Mouse (Mus musculus): ENCODE data around the gene Zbtb45. TPM values are rescaled to one million over a fixed set of nuclear protein-coding genes. Genes with fewer than 3 reads are reported as not detected.

Zbtb45 gene
- total and polyA plus RNA-seq, 3 experiments = 16.8 to 36.3 TPM; not detected in 1

GRCm38 (mm10) chr7:13031069-13031468, 21.2 kb upstream of the Zbtb45 start:
- Histone ChIP-seq H3K27ac (ENCODE audit: control insufficient read depth, low read depth, low read length) (no peak overlapping the region), H3K4me1 (ENCODE audit: control insufficient read depth in 1 of 2, insufficient read depth in 2 of 2, low read length in 2 of 2) (peaks cover 0 to 25% of the 10 kb centered on the region in 2 experiments; a peak in 1 of 4 replicates), H3K9ac (ENCODE audit: control insufficient read depth, low read depth, low read length, poor library complexity, severe bottlenecking) (no peak overlapping the region), H3K27me3 (ENCODE audit: control insufficient read depth in 1 of 2, insufficient read depth in 2 of 2, low read length in 2 of 2) (no peaks in the 10 kb centered on the region), H3K36me3 (ENCODE audit: control insufficient read depth in 1 of 2, insufficient read depth in 2 of 2, low read length in 2 of 2) (peaks cover 18 to 27% of the 10 kb centered on the region in 2 experiments), H3K79me2 (ENCODE audit: control insufficient read depth, insufficient read depth, low read length, poor library complexity) (peaks cover 20% of the 10 kb centered on the region), H3K4me3 (ENCODE audit: control insufficient read depth in 1 of 2, insufficient read depth in 1 of 2, low read depth in 2 of 2, low read length in 2 of 2) (no peak overlapping the region), H3K9me3 (replicated peaks; ENCODE audit: insufficient read depth, low read length) (no peaks in the 10 kb centered on the region)
- TF ChIP-seq ZNF384 (IDR thresholded peaks at IDR 0.05; ENCODE audit: low read depth, low read length) = no peak
- no peak for TF ChIP-seq NRF1 (IDR thresholded peaks at IDR 0.05; ENCODE audit: insufficient read depth, low read depth, low read length, poor library complexity, severe bottlenecking)
- TF ChIP-seq MEF2A (IDR thresholded peaks at IDR 0.05; ENCODE audit: extremely low read depth, insufficient replicate concordance, low read depth, low read length, poor library complexity, severe bottlenecking) = no peak
- TF ChIP-seq ZC3H11A (IDR thresholded peaks at IDR 0.05; ENCODE audit: low read depth, low read length) = no peak
- no peak for TF ChIP-seq MAFK (IDR thresholded peaks at IDR 0.05; ENCODE audit: borderline replicate concordance, low read depth, low read length)
- TF ChIP-seq POLR2AphosphoS2 (IDR thresholded peaks at IDR 0.05; ENCODE audit: low read length) = 0 out of 2 replicates have a peak, but pooled peaks have one; percentile 16
- no peak for TF ChIP-seq MAZ (IDR thresholded peaks at IDR 0.05; ENCODE audit: low read depth, low read length)
- no peak for TF ChIP-seq TAL1 (IDR thresholded peaks at IDR 0.05; ENCODE audit: low read length)
- TF ChIP-seq CHD1 (IDR thresholded peaks at IDR 0.05; ENCODE audit: low read depth, low read length) = no peak
- no peak for TF ChIP-seq MYC (IDR thresholded peaks at IDR 0.05; ENCODE audit: low read depth, low read length)
- no peak for TF ChIP-seq JUND (IDR thresholded peaks at IDR 0.05; ENCODE audit: low read depth, low read length)
- TF ChIP-seq CHD2 (IDR thresholded peaks at IDR 0.05; ENCODE audit: low read length) = no peak
- TF ChIP-seq HCFC1 (IDR thresholded peaks at IDR 0.05; ENCODE audit: low read depth, low read length) = no peak
- no peak for TF ChIP-seq POLR2A (IDR thresholded peaks at IDR 0.05; ENCODE audit: control insufficient read depth in 1 of 2, insufficient read depth in 1 of 2, low read depth in 1 of 2, low read length in 2 of 2, poor library complexity in 1 of 2)
- peak; percentile 39 to 54 (median 50) for TF ChIP-seq CTCF (IDR thresholded peaks at IDR 0.05 in 2 of 3, conservative IDR thresholded peaks at IDR 0.05 in 1 of 3; ENCODE audit: control insufficient read depth in 1 of 3, insufficient read depth in 1 of 3, low read depth in 2 of 3, low read length in 3 of 3, poor library complexity in 1 of 3, severe bottlenecking in 1 of 3)
- no peak for TF ChIP-seq EP300 (IDR thresholded peaks at IDR 0.05; ENCODE audit: low read depth in 1 of 2, low read length in 2 of 2)
- TF ChIP-seq RAD21 (IDR thresholded peaks at IDR 0.05; ENCODE audit: low read depth, low read length) = peak; percentile 9
- TF ChIP-seq ZMIZ1 (IDR thresholded peaks at IDR 0.05; ENCODE audit: low read depth, low read length) = 0 out of 2 replicates have a peak, but pooled peaks have one; percentile 13
- no peak for TF ChIP-seq SIN3A (IDR thresholded peaks at IDR 0.05; ENCODE audit: low read length)
- no peak for TF ChIP-seq MXI1 (IDR thresholded peaks at IDR 0.05; ENCODE audit: low read depth, low read length)
- TF ChIP-seq SMC3 (IDR thresholded peaks at IDR 0.05; ENCODE audit: low read depth, low read length) = no peak; the same call in 1 of the 2 replicates
- no peak for TF ChIP-seq RCOR1 (IDR thresholded peaks at IDR 0.05; ENCODE audit: low read depth, low read length)
- TF ChIP-seq ZKSCAN1 (IDR thresholded peaks at IDR 0.05; ENCODE audit: low read depth, low read length) = no peak
- DNase-seq (ENCODE audit: low read depth, low spot score) = peak; percentile 56
